Mouse (Mus musculus) R1 (cell line): ENCODE measurements at regions not wholly inside any gene's neighbourhood (a gene's known extent, or its start where the extent isn't known, plus 50 kb on each side); places are given as distances from the start of the nearest gene placed in this dataset.

Experiments
- DNase-seq: peaks from one replicate; pipeline ENCODE4 v3.0.0-alpha.2; 2018; ENCODE audit warnings: low read depth, low spot score

DNA sequence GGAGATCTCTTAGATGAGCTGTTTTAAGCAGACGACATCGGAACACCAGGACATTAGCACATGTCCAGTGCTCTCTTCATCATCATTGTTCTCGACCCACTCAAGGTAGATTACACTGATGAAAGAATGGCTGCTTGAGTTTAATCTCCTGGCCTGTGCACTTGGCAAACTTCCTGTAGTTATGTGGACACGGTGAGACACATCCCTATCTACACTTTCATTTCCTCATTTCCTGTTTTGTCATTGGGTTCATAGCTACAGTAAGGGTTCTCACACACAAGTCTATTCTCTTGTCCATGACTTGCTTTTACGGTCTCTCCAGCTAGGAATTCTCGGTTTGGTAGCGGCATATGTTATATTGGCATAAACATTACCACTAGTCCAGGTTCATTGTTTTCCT, 190.5 kb downstream of the Pdgfra start:
- no peak for DNase-seq

DNA sequence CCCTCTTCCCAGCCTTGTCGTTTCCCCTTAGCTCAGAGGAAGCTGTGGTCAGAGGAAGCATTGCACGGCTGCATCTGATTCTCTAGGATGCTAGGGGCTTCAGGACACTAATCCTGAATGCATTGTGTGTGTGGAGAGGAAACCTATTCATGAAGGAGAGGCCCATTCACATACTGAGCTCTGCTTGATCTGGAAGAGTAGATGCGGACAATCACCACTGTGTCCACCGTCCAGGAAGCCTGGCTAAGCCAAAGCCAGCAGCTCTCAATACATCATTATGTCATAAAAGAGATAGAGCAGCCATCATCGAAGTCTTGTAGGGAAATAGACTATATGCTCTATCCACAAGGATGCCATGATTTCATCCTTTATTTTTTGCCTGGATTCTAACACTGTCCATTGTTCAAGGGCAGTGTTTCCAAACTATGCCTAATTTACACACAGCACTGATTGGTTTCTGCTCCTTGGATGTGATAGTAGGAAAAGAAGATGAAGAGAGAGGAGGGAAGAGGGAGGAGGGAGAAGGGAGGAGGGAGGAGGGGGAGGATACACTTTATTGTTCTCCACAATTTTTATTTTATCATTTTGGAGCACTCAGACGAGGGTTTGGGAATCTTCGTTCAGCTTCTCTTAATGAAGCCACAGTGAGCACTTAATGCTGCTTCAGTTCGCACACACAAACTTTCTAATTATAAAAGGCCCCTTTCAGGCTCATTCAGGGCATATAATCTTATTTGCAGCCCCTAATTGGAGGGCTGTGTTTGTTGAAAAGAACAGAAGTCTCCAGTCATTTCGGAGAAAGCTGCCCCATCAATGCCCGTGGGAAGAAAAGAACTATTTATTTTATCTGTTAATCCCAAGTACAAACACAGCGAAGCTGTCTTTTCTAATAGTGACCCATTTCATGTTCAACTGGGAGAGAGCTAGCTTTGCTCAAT, 195.0 kb downstream of the Pdgfra start:
- no peak for DNase-seq

- DNase-seq: no peak
Observed at GRCm38 (mm10) chr5:75347774-75348116, 195.7 kb downstream of the Pdgfra start.

- DNase-seq: no peak
Observed at GRCm38 (mm10) chr5:75355266-75355665, 203.2 kb downstream of the Pdgfra start.

DNA sequence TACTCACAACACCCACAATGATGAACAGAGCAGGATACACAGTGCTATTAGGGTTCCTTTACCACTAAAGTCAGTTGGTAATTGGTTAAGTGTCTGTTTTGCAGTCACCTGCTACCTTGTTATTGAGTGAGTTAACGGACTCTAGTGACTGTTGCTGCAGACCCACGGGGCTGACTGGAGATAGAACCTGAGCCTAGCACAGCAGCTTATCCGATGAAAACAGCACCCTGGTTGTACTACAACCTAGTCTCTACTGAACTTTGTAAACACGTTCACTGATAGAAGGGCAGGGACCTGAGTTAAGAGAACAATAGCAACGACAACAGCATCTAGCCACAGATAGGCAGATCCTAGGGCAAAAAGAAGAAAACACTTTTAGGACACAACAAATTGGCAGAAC, 206.8 kb downstream of the Pdgfra start:
- no peak for DNase-seq

- DNase-seq: no peak
Observed at GRCm38 (mm10) chr5:75363832-75364231, 210.9 kb upstream of the Kit start.

DNA sequence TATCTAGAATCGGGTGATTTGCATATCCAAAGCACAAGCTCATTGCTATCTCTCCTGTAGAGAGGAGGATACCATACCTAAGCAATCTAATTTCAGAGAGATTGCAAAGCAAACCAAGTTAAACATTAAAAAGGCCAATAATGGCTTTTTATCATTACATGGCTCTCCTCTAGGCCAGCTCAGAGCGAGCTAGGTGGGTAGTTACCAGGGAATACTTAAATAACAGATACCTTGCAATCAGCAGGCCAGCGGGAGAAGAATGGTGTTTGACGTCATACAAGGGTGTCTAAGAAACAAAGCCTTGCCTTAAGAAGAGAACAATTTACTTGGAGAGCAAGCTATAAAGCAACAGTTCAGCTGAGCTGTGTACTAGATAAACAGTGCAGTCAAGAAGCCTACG, 207.4 kb upstream of the Kit start:
- no peak for DNase-seq

- DNase-seq: no peak
Observed at GRCm38 (mm10) chr5:75368691-75369090, 206.0 kb upstream of the Kit start.

GRCm38 (mm10) chr5:75372849-75373248, 201.9 kb upstream of the Kit start:
- peak; percentile 38 for DNase-seq

DNA sequence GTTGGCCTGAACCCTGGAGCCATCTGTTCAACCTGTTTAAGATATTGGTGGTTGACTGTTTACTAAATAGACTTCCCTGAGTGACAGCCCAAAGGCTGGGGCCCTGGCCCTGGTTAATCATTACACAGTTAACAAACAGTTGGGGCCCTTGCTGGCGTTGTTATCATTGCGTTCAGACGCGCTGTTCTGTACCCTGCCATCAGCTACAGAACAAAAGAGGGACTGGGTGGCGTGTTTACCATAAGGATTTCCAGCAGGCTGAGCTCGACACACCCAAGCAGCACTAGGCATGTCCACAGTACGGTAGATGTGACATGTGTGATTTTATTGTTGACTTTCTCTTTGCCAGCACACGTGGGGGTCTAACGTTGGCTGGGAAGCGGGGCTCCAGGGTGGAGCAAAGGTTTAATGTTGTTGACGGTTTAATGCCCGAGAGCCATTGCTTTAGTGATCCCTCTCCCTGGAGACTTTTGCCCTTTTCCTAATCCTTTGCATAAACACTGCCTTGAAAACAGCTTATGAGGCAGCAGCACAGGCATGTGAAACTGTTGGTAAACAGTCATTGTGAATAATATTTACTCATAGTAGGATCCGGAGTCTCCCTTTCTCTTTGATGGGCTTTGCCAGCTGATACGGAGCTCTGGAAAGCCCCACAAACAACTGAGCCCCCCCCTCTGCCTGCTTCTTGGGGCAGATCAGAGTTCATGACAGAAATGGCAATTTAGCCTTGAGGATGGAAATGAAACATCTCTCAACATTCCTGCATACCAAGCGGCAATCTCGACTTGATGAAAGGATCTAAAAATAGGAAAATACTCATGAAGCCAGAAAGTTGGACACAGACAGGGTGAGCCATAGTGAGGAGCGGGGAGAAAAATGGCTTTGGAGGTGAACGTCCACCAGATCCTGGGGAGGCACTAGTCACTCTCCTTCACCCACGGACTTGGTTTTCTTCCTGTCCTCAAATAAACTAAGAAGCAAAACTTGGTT, 197.1 kb upstream of the Kit start:
- peak; percentile 27 for DNase-seq

- DNase-seq: peak; percentile 62
Observed at GRCm38 (mm10) chr5:75378655-75379054, 196.1 kb upstream of the Kit start.

DNA sequence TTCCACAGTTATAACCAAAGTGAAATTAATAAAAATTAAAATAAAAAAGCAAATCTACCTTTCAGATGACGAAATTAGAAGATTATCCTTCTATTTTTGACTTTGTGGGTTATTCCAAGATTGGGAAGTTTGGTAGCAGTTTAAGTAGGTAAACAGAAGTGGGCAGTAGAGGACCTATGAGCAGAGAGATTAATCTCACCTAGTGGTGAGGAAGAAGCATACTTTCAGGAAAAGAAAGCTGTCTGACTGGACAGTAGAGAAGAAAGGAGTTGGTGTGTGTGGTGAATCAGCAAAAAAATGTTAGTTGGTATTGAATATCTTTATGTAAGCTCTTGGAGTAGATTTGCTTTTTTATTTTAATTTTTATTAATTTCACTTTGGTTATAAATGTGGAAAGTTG, 194.4 kb upstream of the Kit start:
- peak; percentile 48 for DNase-seq

- no peak for DNase-seq
Observed at GRCm38 (mm10) chr5:75382138-75382537, 192.6 kb upstream of the Kit start.

- DNase-seq: peak; percentile 42
Observed at GRCm38 (mm10) chr5:75387886-75388454, 186.7 kb upstream of the Kit start.

DNA sequence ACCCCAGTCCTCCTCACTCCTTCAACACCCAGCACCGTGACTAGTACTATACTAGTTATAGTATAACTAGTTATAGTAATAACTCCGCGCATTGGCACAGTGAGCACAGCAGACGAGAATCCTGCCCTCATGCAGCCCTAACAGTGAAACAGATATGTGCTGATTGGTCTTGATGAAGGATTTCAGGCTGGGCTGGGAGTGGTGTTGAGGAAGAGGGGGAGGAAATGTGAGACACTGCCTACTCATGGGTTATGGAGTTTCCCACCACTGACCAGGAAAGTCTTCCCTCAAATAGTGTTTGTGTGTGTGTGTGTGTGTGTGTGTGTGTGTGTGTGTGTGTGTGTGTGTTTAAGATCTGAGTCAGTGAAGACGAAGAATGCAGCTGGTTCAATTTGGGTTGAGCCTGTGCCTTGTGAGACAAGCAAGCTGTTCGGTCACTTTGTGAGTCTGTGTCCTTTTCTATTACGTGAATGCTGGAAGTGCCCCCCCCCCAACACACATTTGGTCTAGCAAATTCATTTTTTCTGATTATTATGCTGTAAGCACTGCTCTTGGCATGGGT, 185.9 kb upstream of the Kit start:
- DNase-seq: no peak

- no peak for DNase-seq
Observed at GRCm38 (mm10) chr5:75389433-75389971, 185.2 kb upstream of the Kit start.

DNA sequence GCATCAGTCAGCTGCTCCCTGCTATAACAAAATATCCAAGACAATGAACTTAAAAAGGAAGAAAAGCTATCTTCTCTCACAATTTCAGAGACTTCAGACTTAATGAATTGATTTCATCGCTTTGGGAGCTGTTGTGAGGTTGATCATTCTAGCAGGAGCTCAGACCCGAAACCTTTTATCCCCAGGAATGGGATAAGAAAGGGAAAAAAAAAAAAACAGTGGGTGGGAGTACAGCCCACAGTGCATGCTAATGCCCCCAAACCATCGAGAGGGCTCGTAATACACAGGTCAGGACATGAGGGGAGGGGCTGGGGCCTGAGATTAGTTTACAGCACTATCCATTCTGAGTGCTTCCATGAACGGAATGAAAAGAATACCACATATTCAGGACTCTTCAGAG, 175.9 kb upstream of the Kit start:
- peak; percentile 62 for DNase-seq

DNA sequence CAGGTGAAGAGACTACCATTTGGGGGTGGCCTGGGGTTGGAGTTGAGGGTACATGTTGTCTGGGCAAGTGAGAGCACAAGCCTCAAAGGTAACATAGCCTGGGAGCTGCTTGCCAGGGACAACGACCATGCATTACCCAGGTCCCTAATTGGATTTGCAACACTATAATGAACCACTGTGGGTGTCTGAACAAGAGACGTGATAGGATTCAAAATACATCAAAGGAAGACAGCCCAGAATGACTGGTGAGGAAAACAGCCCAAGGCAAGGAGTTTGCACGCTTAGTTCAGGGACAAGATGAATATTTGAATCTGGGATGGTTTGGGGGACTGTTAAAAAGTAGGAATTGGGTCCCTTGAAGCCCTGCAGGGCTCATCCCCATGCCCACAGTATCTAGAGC, 173.0 kb upstream of the Kit start:
- no peak for DNase-seq

- no peak for DNase-seq
Observed at GRCm38 (mm10) chr5:75402631-75403030, 172.1 kb upstream of the Kit start.

GRCm38 (mm10) chr5:75403531-75403930, 171.2 kb upstream of the Kit start:
- DNase-seq: no peak

- DNase-seq: no peak
Observed at GRCm38 (mm10) chr5:75404601-75405285, 170.0 kb upstream of the Kit start.
